Mouse (Mus musculus) cortical plate, adult 2 months (tissue): ENCODE measurements around the gene Map7.

Experiments used
- CTCF ChIP-seq: fragments of 200-500 bp; IDR thresholded peaks from 2 replicates; pipeline ENCODE4 v1.5.1; 2011; ENCODE audit warnings: mild to moderate bottlenecking, control low read depth, low read length; ENCODE audit not compliant: insufficient read depth; ENCODE audit errors: extremely low read depth
- POLR2A ChIP-seq: fragments of 200-500 bp; IDR thresholded peaks from 2 replicates; pipeline ENCODE4 v1.6.1; 2011; ENCODE audit warnings: mild to moderate bottlenecking, low read length, control low read depth; ENCODE audit not compliant: insufficient read depth; ENCODE audit errors: extremely low read depth

GRCm38 (mm10) chr10:20222011-20222410 lies 73.7 kb downstream of the Map7 start:
- TF ChIP-seq POLR2A (no peak), CTCF (no peak)
